Mouse (Mus musculus) heart, embryonic 12.5 days (tissue): ENCODE measurements around the gene Trim14. TPM values are rescaled to one million over a fixed set of nuclear protein-coding genes. Genes with fewer than 3 reads are reported as not detected.
A peak's percentile ranks its signal among the peaks of the same experiment; 100 is the strongest.

Experiments
- ATAC-seq: fragments of 200-750 bp; cut with Nextera tagmentation; 2 replicates; pipeline ENCODE4 v1.8.0; 2017; ENCODE audit warnings: moderate TSS enrichment, moderate library complexity; ENCODE audit not compliant: insufficient number of reproducible peaks, low FRiP score
- H3K27ac ChIP-seq: fragments of 300-500 bp; sonication (generic); 2 replicates; pipeline ENCODE4 v1.5.1; 2016; ENCODE audit warnings: mild to moderate bottlenecking, moderate library complexity; ENCODE audit not compliant: poor library complexity, severe bottlenecking
- H3K27me3 ChIP-seq: fragments of 300-500 bp; sonication (generic); replicated peaks from 2 replicates; pipeline ENCODE4 v1.6.1; 2016; ENCODE audit warnings: mild to moderate bottlenecking, moderate library complexity
- H3K36me3 ChIP-seq: fragments of 300-500 bp; sonication (generic); 2 replicates; pipeline ENCODE4 v1.6.1; 2016; ENCODE audit warnings: mild to moderate bottlenecking, moderate library complexity
- H3K4me1 ChIP-seq: fragments of 300-500 bp; sonication (generic); replicated peaks from 2 replicates; pipeline ENCODE4 v1.6.1; 2016; ENCODE audit warnings: mild to moderate bottlenecking
- H3K4me2 ChIP-seq: fragments of 300-500 bp; sonication (generic); 2 replicates; pipeline ENCODE4 v1.6.1; 2016; ENCODE audit warnings: mild to moderate bottlenecking, moderate library complexity
- H3K4me3 ChIP-seq: fragments of 300-500 bp; sonication (generic); 2 replicates; pipeline ENCODE4 v1.5.1; 2016; ENCODE audit warnings: mild to moderate bottlenecking
- H3K9ac ChIP-seq: fragments of 300-500 bp; sonication (generic); 2 replicates; pipeline ENCODE4 v1.6.1; 2016; ENCODE audit warnings: mild to moderate bottlenecking, moderate library complexity
- H3K9me3 ChIP-seq: fragments of 300-500 bp; sonication (generic); replicated peaks from 2 replicates; pipeline ENCODE4 v1.6.1; 2016; ENCODE audit warnings: mild to moderate bottlenecking, moderate library complexity
- WGBS: fragments of 180-500 bp; shearing (Covaris S2); methylation state at CpG from one replicate; pipeline ENCODE4 v1.1.7; 2016; 5-methylcytosine and 5-hydroxymethylcytosine counted together
- polyA plus RNA-seq: library from polyadenylated mRNA; unstranded; fragments of >200 nt; fragmentation: Nextera tagmentation; extraction: Ambion mirVana; gene quantifications from 2 replicates; pipeline ENCODE4 v1.2.1, GENCODE M21; 2016

Trim14 gene
- polyA plus RNA-seq, 1 experiment from 2014 or later: 0.78 TPM

DNA sequence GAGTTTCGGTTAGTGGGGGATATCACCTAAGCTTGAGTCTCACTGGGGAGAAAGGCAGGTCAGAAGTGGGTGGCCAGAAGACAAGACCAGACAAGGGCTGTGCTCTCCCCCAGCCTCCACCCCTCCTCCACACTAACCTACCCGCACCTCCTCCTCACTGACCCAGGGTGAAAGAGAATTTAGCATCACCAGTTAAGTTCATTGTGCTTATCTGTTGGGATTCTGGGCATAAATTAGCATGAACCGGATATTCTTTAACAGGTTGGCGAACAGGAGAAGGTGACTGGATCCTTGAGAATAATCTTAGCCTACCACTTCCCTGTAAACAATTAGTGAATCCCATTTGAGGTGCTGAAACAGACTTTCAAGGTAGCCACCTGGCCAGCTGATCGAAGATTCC is 60.8 kb downstream of the Trim14 start:
- no peaks in the 10 kb centered on the region for H3K4me1 ChIP-seq
- H3K27ac ChIP-seq: no peak overlapping the region
- H3K4me3 ChIP-seq: no peak overlapping the region
- no peak for ATAC-seq
- H3K36me3 ChIP-seq: peaks cover 76% of the 10 kb centered on the region
- WGBS: 90% methylated on average over 5 of the region's 5 CpGs
- H3K9me3 ChIP-seq: no peaks in the 10 kb centered on the region
- H3K27me3 ChIP-seq: no peaks in the 10 kb centered on the region
- H3K9ac ChIP-seq: no peak overlapping the region
- H3K4me2 ChIP-seq: no peak overlapping the region

DNA sequence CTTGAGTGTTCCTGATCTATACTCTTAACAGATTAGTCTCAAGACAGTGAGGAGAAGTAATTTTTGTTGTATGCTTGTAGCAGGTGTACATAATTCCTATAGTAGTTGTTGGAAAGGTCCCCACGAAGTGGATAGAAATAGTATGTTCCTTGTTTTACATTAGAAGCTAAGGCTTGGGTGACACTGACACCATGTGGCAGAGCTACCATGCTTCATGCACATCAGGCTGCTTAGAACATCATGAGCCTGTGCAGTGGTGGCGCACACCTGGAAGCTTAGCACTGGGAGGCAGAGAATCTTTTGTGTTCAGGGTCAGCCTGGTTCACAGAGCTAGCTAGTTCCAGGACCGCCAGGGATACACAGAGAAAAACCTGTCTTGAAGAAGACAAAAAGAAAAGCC is 70.2 kb downstream of the Trim14 start:
- no peak overlapping the region for H3K27ac ChIP-seq
- H3K9me3 ChIP-seq: no peaks in the 10 kb centered on the region
- no peak overlapping the region for H3K4me2 ChIP-seq
- no peaks in the 10 kb centered on the region for H3K27me3 ChIP-seq
- 90% methylated on average over 3 of the region's 3 CpGs for WGBS
- ATAC-seq: no peak
- H3K36me3 ChIP-seq: peaks cover 91% of the 10 kb centered on the region
- no peak overlapping the region for H3K4me3 ChIP-seq
- no peak overlapping the region for H3K9ac ChIP-seq
- peaks cover 13% of the 10 kb centered on the region for H3K4me1 ChIP-seq

DNA sequence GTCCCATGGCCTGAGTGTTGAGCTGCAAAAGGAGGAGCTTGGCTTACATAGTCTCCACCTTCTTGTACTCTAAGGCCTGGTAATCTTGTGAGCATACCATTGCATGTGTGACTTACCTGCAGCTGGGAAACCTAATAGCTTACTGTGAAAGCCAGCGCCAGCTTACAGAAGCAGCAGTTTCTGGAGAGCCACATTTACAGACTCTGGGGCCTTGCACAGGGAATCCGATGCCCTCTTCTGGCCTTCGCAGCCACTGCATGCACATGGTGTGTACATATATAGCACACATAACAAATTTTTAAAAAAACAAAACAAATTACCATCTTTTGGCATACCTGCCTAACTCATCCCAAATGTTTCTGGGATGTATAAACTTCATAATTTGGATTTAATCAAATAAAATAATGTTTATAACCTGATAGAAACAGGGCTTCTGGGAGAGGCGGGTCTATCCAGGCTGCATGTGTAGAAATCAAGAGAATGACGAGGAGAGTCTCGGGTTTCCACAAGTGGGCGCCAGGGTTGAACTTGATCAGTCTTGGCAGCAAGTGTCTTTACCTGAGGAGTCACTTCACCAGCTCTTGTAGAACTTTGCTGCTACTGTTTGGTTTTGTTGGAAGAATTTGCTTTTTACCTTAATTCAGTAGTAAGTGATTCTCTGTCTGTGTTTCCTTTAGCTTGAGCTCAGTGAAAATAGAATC is 72.7 kb downstream of the Trim14 start:
- H3K27me3 ChIP-seq: no peaks in the 10 kb centered on the region
- peaks cover 22% of the 10 kb centered on the region for H3K4me1 ChIP-seq
- H3K4me3 ChIP-seq: no peak overlapping the region
- no peak overlapping the region for H3K4me2 ChIP-seq
- peaks cover 76% of the 10 kb centered on the region for H3K36me3 ChIP-seq
- peak; percentile 29; the same call in 1 of the 2 replicates for ATAC-seq
- 84% methylated on average over 7 of the region's 7 CpGs for WGBS
- no peak overlapping the region for H3K9ac ChIP-seq
- no peak overlapping the region for H3K27ac ChIP-seq
- no peaks in the 10 kb centered on the region for H3K9me3 ChIP-seq

DNA sequence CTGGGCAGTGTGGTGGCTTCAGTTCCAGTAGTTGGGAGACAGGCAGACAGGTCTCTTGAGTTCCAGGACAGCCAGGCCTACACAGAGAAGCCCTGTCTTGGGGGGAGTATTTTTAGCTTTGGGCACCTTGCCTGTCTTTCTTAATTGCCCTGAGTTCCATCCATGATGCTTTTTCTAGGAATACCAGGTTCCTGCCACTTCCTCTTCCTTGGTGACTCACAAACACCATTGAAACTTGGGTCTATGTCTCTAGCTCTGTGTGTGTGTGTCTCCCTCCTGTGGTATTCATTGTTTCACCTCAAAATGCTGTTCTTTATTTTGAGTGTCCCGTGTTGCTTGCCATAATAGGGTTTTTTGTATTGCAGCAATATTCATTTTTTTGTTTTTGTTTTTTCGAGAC is 77.5 kb downstream of the Trim14 start:
- Histone ChIP-seq H3K4me2 (no peak overlapping the region), H3K27ac (0 out of 2 replicates have a peak overlapping the region, but pooled peaks have one; percentile 14), H3K27me3 (no peaks in the 10 kb centered on the region), H3K9ac (no peak overlapping the region), H3K4me3 (no peak overlapping the region), H3K4me1 (peaks cover 65% of the 10 kb centered on the region), H3K9me3 (no peaks in the 10 kb centered on the region), H3K36me3 (peaks cover 36% of the 10 kb centered on the region)
- ATAC-seq: no peak
- 91% methylated on average over 2 of the region's 2 CpGs for WGBS

DNA sequence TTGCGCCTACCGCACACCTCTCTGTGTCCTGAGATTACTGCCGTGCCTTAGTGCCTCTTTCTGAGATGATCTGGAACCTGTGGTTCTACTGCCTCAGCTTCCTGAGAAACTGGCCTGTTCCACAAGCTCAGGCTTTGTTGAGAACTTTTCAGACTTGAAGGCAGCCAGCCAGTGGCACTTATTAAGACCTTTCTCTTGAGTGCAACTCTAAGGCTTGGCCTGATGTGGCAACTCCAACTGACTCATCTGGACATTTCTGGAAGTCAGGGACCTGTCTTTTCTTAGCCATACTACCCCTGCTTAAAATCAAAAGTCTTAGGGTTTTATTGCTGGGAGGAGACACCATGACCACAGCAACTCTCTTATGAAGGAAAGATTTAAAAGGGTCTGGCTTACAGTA is 78.8 kb downstream of the Trim14 start:
- no peak for ATAC-seq
- no peak overlapping the region for H3K4me3 ChIP-seq
- peaks cover 24% of the 10 kb centered on the region for H3K36me3 ChIP-seq
- H3K4me1 ChIP-seq: peaks cover 67% of the 10 kb centered on the region
- no peak overlapping the region for H3K27ac ChIP-seq
- no peak overlapping the region for H3K4me2 ChIP-seq
- H3K27me3 ChIP-seq: no peaks in the 10 kb centered on the region
- no peaks in the 10 kb centered on the region for H3K9me3 ChIP-seq
- H3K9ac ChIP-seq: no peak overlapping the region
- WGBS: 85% methylated on average over 3 of the region's 3 CpGs

DNA sequence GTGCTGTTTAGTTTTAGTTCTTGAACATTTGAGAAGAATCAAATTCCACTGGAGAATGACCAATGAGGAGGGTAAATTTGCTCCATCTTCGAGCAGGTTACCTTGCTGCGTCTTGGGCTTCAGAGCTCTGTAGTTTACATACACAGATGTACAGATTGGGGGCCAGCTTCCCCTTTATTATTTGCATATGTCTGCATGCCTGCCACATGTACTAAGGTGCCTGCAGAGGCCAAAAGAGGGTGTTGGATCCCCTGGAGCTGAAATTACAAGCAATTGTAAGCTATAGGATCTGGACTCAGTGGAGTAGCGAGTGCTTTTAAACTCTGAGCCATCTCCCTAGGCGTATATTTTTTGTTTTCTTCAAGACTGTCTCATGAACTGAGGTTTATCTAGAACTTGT is 79.2 kb downstream of the Trim14 start:
- whole genome bisulfite sequencing: 85% methylated on average over 4 of the region's 4 CpGs
- no peak overlapping the region for H3K9ac ChIP-seq
- no peak for ATAC-seq

DNA sequence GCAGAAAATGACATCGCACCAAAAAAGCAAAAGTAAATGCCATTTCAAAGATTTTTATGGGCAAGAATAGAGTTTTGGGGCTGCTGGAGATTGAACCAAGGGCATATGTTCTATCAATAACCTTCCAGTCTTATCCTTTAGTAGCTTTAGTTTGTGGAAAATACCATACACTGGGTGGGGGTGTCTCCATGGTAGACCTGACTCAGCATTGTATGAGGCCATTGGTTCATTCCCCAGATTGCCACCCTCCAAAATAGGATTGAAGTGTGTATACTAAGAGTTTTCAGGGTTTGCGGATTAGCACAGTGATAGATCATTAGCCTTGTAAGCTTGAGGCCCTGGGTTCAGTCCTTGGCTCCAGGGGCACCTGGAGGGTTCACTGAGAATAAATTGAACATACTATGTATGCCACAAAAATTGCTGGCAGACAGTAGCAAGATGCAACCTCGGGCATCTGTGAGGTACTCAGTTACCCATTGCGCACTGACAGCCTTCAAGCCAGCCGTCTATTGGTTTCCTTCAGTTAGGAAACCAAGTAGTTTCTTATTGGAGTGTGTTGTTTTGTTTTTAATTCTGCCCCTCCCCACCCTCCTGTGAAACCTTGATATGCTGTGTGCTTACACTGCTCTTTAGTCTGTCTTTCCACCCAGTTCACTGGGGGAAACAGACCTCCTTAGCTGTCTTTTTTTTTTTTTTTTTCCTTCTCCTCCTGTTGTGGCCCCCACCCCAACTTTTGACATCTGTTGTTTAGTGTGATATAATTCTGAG is 81.7 kb downstream of the Trim14 start:
- Histone ChIP-seq H3K27me3 (no peaks in the 10 kb centered on the region), H3K4me2 (peak overlapping the region; percentile 84), H3K36me3 (peaks cover 5% of the 10 kb centered on the region; the same call in 1 of the 2 replicates), H3K4me3 (peak overlapping the region; percentile 12; the same call in 1 of the 2 replicates), H3K9me3 (no peaks in the 10 kb centered on the region), H3K27ac (peak overlapping the region; percentile 23; the same call in 1 of the 2 replicates), H3K4me1 (peaks cover 59% of the 10 kb centered on the region), H3K9ac (peak overlapping the region; percentile 35; the same call in 1 of the 2 replicates)
- WGBS: 66% methylated on average over 5 of the region's 5 CpGs
- no peak for ATAC-seq

More for the DNA sequence above, 79.2 kb downstream of the Trim14 start:
- peaks cover 23% of the 10 kb centered on the region for H3K36me3 ChIP-seq
- H3K4me3 ChIP-seq: no peak overlapping the region
- H3K27ac ChIP-seq: no peak overlapping the region
- H3K4me1 ChIP-seq: peaks cover 66% of the 10 kb centered on the region
- H3K9me3 ChIP-seq: no peaks in the 10 kb centered on the region
- H3K4me2 ChIP-seq: no peak overlapping the region
- H3K27me3 ChIP-seq: no peaks in the 10 kb centered on the region

DNA sequence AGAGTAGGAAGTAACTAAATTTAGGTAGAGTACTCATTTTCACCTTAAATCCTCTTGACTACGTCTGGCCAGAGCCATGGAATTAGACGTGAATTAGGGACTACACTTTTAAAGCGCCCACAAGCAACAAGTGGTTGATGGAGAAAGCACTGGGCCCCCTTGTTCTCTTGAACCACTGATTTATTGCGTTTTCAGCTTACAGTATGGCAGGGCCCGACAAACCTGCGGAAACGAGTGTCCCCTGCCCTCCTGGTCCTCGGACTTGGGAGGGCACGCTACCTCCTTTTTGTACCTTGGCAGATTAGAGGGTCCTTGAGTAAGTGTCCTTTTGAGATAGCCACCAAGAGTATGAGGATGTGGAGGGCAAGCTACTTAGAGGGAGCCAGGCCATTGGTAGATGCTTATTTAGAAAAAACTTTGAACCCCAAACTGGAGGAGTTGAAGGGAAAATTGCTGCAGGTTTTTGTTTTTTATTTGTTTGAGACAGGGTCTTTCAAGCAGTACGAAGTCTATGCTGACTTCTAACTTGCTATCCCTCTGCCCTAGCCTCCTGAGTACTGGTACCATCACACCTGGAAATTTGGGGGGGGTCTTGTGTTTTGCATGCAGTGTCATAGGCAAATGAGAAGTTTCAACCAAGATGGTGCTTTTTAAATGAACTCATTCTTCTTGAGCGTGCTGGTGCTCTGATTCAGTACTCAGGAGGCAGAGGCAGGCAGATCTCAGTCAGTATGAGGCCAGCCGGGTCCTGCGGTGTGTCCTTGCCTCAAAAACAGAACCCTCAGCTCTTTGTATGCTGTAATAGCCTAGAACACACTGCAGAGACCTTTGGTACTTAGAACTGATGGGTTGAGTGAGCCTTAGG is 82.9 kb downstream of the Trim14 start:
- no peaks in the 10 kb centered on the region for H3K27me3 ChIP-seq
- 37% methylated on average over 13 of the region's 13 CpGs for WGBS
- H3K9me3 ChIP-seq: no peaks in the 10 kb centered on the region
- H3K4me2 ChIP-seq: peak overlapping the region; percentile 84
- no peak for ATAC-seq
- peaks cover 59% of the 10 kb centered on the region for H3K4me1 ChIP-seq
- peaks cover 5% of the 10 kb centered on the region; the same call in 1 of the 2 replicates for H3K36me3 ChIP-seq
- peak overlapping the region; percentile 99 for H3K9ac ChIP-seq
- H3K27ac ChIP-seq: peak overlapping the region; percentile 100
- peak overlapping the region; percentile 98 for H3K4me3 ChIP-seq

DNA sequence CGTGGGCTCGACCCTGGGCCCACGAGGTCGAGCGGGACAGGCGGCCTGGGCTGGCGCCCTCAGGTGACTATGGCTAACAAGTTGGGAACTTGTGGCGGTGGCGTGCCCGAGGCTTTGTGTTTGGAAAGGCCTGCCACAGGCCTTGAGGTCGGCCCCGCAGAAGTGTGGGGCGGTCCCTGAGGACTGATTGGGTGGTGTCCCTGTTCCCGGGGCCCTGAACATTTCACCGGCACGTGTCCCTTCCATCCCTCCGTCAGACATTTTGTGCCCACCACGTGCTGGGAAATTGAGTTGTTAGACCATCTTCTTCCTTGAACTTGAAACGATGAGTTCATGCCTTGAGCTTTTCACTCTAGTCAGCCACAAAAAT is 83.5 kb downstream of the Trim14 start:
- Histone ChIP-seq H3K9me3 (no peaks in the 10 kb centered on the region), H3K4me1 (peaks cover 54% of the 10 kb centered on the region), H3K4me2 (peak overlapping the region; percentile 84), H3K27ac (peak overlapping the region; percentile 100), H3K36me3 (peaks cover 5% of the 10 kb centered on the region; the same call in 1 of the 2 replicates), H3K27me3 (no peaks in the 10 kb centered on the region), H3K4me3 (peak overlapping the region; percentile 98), H3K9ac (peak overlapping the region; percentile 99)
- under 1% methylated on average over 19 of the region's 19 CpGs for WGBS
- peak; percentile 19; the same call in 1 of the 2 replicates for ATAC-seq

DNA sequence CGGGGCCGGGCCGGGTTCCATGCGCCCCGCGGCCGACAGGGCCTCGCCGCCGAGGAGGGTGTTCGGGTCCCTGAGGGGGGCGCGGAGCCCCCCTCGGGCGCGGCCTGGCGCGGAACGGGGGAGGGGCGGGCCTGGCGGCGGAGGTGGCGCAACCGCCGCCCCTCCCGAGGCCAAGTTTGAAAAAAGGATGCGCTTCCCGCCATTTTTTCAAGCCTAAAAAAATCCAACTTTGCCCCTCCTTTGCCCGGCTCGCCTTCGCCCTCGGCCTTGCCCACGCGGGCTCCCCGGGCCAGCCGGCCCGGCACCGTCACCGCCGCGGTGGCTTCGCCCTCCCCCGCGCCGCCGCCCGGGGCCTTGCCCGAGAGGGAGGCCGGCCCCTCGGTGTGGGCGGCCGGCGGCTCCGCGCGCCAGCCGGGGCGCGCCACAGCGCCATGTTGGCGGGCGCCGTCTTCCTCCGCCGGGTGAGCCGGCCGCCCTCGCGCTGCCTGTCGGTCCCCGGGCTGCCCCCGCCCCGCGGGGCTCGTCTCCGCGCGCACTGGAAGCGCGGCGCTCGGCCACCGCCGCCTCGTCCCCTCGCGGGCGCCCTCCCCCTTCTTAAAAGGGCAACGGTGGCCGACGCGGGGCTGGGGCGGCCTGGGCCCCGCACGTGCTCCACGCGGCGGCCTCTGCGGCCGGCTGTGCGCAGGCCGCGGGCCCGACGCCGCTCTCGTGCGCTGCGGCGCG is 84.0 kb downstream of the Trim14 start:
- Histone ChIP-seq H3K36me3 (peaks cover 2% of the 10 kb centered on the region; the same call in 1 of the 2 replicates), H3K4me3 (peak overlapping the region; percentile 98), H3K4me2 (peak overlapping the region; percentile 84), H3K27ac (peak overlapping the region; percentile 100), H3K9ac (peak overlapping the region; percentile 99), H3K9me3 (no peaks in the 10 kb centered on the region), H3K4me1 (peaks cover 48% of the 10 kb centered on the region), H3K27me3 (no peaks in the 10 kb centered on the region)
- WGBS: under 1% methylated on average over 93 of the region's 111 CpGs
- ATAC-seq: peak; percentile 24
